Mouse (Mus musculus) ES-Bruce4 (cell line): ENCODE data around the gene Coro1c. TPM values are rescaled to one million over a fixed set of nuclear protein-coding genes. Genes with fewer than 3 reads are reported as not detected.
"Not testable (repeated sequence)": the region's sequence is repeated elsewhere in the genome, so short reads cannot be mapped to it uniquely, and the experiment has no call there.

Experiments used
- H3K27ac ChIP-seq: 2 replicates; pipeline ENCODE4 v1.5.1; 2012; ENCODE audit warnings: low read length, inconsistent platforms; ENCODE audit not compliant: insufficient read depth
- H3K27me3 ChIP-seq: 2 replicates; pipeline ENCODE4 v1.6.1; 2012; ENCODE audit warnings: mild to moderate bottlenecking, low read length, inconsistent platforms; ENCODE audit not compliant: control insufficient read depth, poor library complexity, insufficient read depth, severe bottlenecking
- H3K36me3 ChIP-seq: 2 replicates; pipeline ENCODE4 v1.6.1; 2012; ENCODE audit warnings: inconsistent platforms, mild to moderate bottlenecking, low read length, moderate library complexity; ENCODE audit not compliant: control insufficient read depth, poor library complexity, insufficient read depth, severe bottlenecking
- H3K4me1 ChIP-seq: one replicate; pipeline ENCODE4 v1.8.1; 2011; ENCODE audit warnings: low read length; ENCODE audit not compliant: control insufficient read depth, insufficient read depth
- H3K4me3 ChIP-seq: 2 replicates; pipeline ENCODE4 v1.5.1; 2011; ENCODE audit warnings: low read depth, mild to moderate bottlenecking, low read length
- H3K9ac ChIP-seq: 2 replicates; pipeline ENCODE4 v1.6.1; 2012; ENCODE audit warnings: low read depth, mild to moderate bottlenecking, inconsistent platforms; ENCODE audit not compliant: poor library complexity, severe bottlenecking
- H3K9me3 ChIP-seq: replicated peaks from 2 replicates; pipeline ENCODE4 v1.6.1; 2012; ENCODE audit warnings: mild to moderate bottlenecking, low read length, inconsistent platforms; ENCODE audit not compliant: control insufficient read depth, poor library complexity, insufficient read depth, severe bottlenecking
- CTCF ChIP-seq: IDR thresholded peaks from one replicate; pipeline ENCODE4 v1.8.1; 2011; ENCODE audit warnings: low read depth, low read length
- EP300 ChIP-seq: IDR thresholded peaks from 2 replicates; pipeline ENCODE4 v1.6.1; 2011; ENCODE audit warnings: low read depth, low read length; ENCODE audit not compliant: insufficient read depth
- POLR2A ChIP-seq: IDR thresholded peaks from one replicate; pipeline ENCODE4 v1.8.1; 2011; ENCODE audit warnings: low read length; ENCODE audit not compliant: insufficient read depth
- polyA plus RNA-seq: library from polyadenylated mRNA; stranded (reverse); fragments of >200 nt; gene quantifications from 2 replicates; pipeline ENCODE4 v1.2.4, GENCODE M21; 2011; ENCODE audit warnings: low read depth; ENCODE audit not compliant: missing spikeins, insufficient read depth, insufficient read length

Gene Coro1c
- polyA plus RNA-seq, 1 experiment: 174 TPM

DNA sequence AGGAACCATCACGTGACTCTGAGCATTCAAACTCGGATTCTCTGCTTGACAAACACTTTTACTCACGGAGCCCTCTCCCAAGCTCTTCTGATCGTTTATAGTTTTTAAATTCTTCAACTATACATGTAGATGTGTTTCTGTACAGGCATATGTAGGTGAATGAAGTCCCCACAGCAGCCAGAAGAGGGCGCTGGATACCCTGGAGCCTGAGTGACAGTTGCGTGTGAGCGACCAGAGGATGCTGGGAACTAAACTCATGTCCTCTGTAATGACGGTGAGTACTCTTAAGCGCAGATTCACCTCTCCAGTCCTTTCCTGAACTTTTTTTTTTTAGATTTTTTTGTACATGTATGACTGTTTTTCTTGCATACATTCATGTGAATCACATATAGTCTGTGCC lies 95.0 kb downstream of the Coro1c start:
- Histone ChIP-seq H3K36me3 (no peaks in the 10 kb centered on the region), H3K27me3 (no peaks in the 10 kb centered on the region), H3K9ac (no peak overlapping the region), H3K4me3 (no peak overlapping the region), H3K9me3 (no peaks in the 10 kb centered on the region), H3K27ac (no peak overlapping the region), H3K4me1 (peaks cover 3% of the 10 kb centered on the region)
- TF ChIP-seq POLR2A (no peak), CTCF (peak; percentile 87)

DNA sequence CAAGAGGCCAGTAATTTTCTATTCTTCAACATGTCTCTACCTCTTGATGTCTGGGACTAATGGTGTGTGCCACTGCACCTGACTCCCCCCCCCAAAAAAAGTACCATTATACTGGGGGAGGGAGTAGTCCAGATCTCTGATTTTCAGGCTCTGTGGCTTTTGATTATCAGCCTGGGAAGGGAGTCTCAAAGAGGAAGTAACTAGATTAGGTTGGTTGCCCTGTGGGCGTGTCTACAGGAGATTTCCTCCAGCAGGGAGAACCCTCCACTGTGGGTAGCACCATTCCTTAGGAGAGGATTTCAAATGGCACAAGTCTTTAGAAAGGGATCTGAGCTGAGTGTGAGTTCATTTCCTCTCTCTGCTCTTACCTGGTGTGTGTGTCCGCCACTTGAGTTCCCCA lies 95.9 kb downstream of the Coro1c start:
- no peak overlapping the region for H3K27ac ChIP-seq
- H3K4me3 ChIP-seq: no peak overlapping the region
- TF ChIP-seq POLR2A (no peak), EP300 (no peak), CTCF (no peak)
- no peaks in the 10 kb centered on the region for H3K36me3 ChIP-seq
- peaks cover 3% of the 10 kb centered on the region for H3K4me1 ChIP-seq
- H3K9me3 ChIP-seq: no peaks in the 10 kb centered on the region
- H3K27me3 ChIP-seq: no peaks in the 10 kb centered on the region
- no peak overlapping the region for H3K9ac ChIP-seq

GRCm38 (mm10) chr5:113811824-113812420 lies 96.6 kb downstream of the Coro1c start:
- not testable (repeated sequence) for H3K4me1 ChIP-seq, H3K27ac ChIP-seq, H3K4me3 ChIP-seq, H3K9ac ChIP-seq, H3K36me3 ChIP-seq, H3K9me3 ChIP-seq, H3K27me3 ChIP-seq

DNA sequence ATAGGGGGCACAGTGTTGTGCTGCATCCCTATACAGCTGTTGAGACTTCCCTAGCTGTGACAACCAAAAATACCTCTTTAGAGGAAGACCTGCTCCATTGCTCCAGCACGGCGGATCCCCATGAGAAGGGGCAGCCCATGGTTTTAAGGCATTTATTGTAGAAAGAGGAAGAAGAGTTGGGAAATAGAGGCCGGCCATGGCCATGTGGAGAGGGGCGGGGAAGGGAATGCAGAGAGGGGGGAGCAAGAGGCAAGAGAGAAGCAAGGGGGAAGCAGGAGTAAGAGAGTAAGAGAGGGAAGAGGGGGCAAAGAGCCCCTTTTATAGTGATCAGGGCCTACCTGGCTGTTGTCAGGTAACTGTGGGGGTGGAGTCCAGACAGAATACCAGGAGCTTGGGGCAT lies 98.4 kb downstream of the Coro1c start:
- Histone ChIP-seq H3K36me3 (no peaks in the 10 kb centered on the region), H3K4me1 (peaks cover 3% of the 10 kb centered on the region), H3K27me3 (no peaks in the 10 kb centered on the region), H3K9me3 (no peaks in the 10 kb centered on the region), H3K27ac (no peak overlapping the region), H3K9ac (no peak overlapping the region), H3K4me3 (no peak overlapping the region)
- no peak for TF ChIP-seq POLR2A
- TF ChIP-seq CTCF: no peak
- no peak for TF ChIP-seq EP300

DNA sequence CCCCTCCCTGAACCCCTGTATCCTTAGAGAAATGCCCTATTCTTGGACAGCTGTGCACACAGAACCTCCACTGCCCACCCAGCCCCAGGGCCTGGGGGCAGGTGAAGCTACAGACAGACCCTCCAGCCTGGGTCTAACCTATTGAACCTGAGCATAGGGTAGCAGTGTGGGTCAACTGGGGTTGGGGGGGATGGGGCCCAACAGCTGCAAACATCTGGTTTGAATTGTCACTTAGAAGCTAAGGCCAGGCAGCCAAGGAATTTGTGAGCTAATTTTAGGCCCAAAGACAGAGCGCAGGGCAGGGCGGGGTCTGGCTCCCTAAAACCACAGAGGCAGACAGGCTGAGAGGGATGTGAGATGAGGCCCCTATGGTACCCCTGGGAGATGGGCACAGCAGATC lies 100.4 kb downstream of the Coro1c start:
- no peaks in the 10 kb centered on the region for H3K36me3 ChIP-seq
- H3K27me3 ChIP-seq: no peaks in the 10 kb centered on the region
- H3K4me1 ChIP-seq: no peaks in the 10 kb centered on the region
- H3K27ac ChIP-seq: no peak overlapping the region
- no peak overlapping the region for H3K9ac ChIP-seq
- TF ChIP-seq POLR2A (no peak), EP300 (no peak), CTCF (no peak)
- no peaks in the 10 kb centered on the region for H3K9me3 ChIP-seq
- no peak overlapping the region for H3K4me3 ChIP-seq

DNA sequence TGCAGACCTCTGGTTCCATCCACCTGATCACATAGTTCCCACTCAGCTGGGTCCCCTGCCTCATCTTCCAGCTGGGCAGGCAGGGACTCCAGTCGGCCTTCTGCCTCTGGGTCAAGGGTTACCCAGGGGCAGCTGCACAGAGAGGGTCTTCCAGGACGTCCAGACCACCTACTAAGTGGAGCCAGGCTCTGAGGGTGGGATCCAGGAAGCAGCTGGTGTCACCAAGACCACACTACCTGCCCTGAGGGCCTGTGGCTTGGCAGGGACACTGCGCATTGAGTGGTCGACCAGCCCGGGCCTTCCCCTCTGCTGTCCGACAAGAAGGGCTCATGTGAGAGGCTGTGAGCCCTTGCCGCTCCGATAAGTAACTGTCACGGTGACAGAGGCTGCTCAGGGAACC lies 100.8 kb downstream of the Coro1c start:
- Histone ChIP-seq H3K9ac (no peak overlapping the region), H3K27ac (no peak overlapping the region)

More for the DNA sequence above, 100.8 kb downstream of the Coro1c start:
- no peaks in the 10 kb centered on the region for H3K36me3 ChIP-seq
- no peak for TF ChIP-seq CTCF
- TF ChIP-seq EP300: no peak
- TF ChIP-seq POLR2A: no peak
- no peaks in the 10 kb centered on the region for H3K27me3 ChIP-seq
- H3K4me3 ChIP-seq: no peak overlapping the region
- H3K4me1 ChIP-seq: no peaks in the 10 kb centered on the region
- H3K9me3 ChIP-seq: no peaks in the 10 kb centered on the region
